Mouse (Mus musculus) lung, postnatal 0 days (tissue): ENCODE data around the gene Vipr2.

ENCODE experiments used
- CTCF ChIP-seq: IDR thresholded peaks from 2 replicates; pipeline ENCODE4 v1.5.1; 2016; ENCODE audit warnings: antibody characterized with exemption, mild to moderate bottlenecking
- EP300 ChIP-seq: IDR thresholded peaks from 2 replicates; pipeline ENCODE4 v1.6.1; 2016; ENCODE audit warnings: antibody characterized with exemption, mild to moderate bottlenecking, control low read depth

DNA sequence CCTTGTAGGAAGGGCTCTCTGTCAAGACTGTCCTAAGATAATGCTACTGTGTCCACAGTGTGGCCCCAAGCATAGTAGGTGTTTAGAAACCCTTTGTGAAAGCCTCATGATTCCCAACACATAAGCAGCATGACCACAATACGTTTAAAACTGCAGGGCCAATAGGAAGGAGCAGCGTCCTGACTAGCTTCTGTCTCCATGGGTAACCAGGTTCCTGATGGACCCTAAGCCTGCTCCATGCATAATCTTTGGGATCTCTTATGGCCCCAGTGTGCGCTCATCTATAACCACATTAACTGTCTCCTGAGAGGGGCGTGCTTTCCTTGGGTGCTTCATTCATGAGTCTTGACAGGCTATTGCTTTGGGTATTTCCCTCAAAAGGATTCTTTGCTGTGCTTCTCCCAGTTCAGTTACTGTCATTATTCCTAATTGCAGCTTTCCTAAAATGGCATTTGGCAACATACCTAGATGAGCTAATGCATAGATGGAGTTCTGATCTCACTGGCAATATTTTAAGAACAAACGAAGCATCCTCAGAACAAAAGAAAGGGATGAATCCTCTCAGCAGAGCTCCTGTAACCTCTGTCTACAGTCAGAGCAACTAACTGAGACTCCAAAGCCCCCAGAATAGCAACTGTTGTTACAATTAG is 9.6 kb downstream of the Vipr2 start:
- TF ChIP-seq CTCF: no peak
- no peak for TF ChIP-seq EP300
